Mouse (Mus musculus): Measurements from ENCODE around the gene Smpd2. TPM values are rescaled to one million over a fixed set of nuclear protein-coding genes. Genes with fewer than 3 reads are reported as not detected.

Gene Smpd2
- polyA plus RNA-seq, 2 experiments: 7.1 to 8.6 TPM

GRCm38 (mm10) chr10:41490518-41490873, 327 bp upstream of the Smpd2 start:
- no peak overlapping the region for H3K27ac ChIP-seq
- ATAC-seq (ENCODE audit: insufficient read depth): peak; percentile 25

GRCm38 (mm10) chr10:41489294-41489693, 875 bp downstream of the Smpd2 start:
- Histone ChIP-seq H3K9ac (replicated peaks) (no peak overlapping the region), H3K4me1 (replicated peaks; ENCODE audit: control insufficient read depth in 2 of 2, insufficient read depth in 2 of 2, low read length in 1 of 2) (peaks cover 2 to 6% of the 10 kb centered on the region in 2 experiments; a peak in 1 of 4 replicates), H3K27ac (no peak overlapping the region), H3K4me3 (ENCODE audit: insufficient read depth in 1 of 2, low read depth in 2 of 2, low read length in 2 of 2) (peak overlapping the region; percentile 56 to 60; a peak in 3 of 4 replicates), H3K27me3 (ENCODE audit: control insufficient read depth, insufficient read depth, low read length) (no peaks in the 10 kb centered on the region; the same call in 1 of the 2 replicates), H3K36me3 (replicated peaks; ENCODE audit: control insufficient read depth, insufficient read depth, low read depth) (no peaks in the 10 kb centered on the region), H3K9me3 (ENCODE audit: control insufficient read depth, low read length) (no peaks in the 10 kb centered on the region), H3K4me2 (ENCODE audit: low read depth) (peak overlapping the region; percentile 82)
- ATAC-seq (ENCODE audit: insufficient read depth): no peak
- TF ChIP-seq EP300 (IDR thresholded peaks at IDR 0.05; ENCODE audit: low read depth) (no peak), CTCF (IDR thresholded peaks at IDR 0.05; ENCODE audit: low read depth) (no peak)
- 55% methylated on average over 8 of the region's 8 CpGs for WGBS (ENCODE audit: insufficient replicate concordance)
- DNase-seq (ENCODE audit: low read depth in 3 of 3, low spot score in 3 of 3): no peak

More at GRCm38 (mm10) chr10:41490518-41490873, 327 bp upstream of the Smpd2 start:
- DNase-seq (ENCODE audit: low read depth in 3 of 3, low spot score in 3 of 3): no peak
- H3K9me3 ChIP-seq (ENCODE audit: control insufficient read depth, low read length): no peaks in the 10 kb centered on the region
- H3K4me2 ChIP-seq (ENCODE audit: low read depth): peak overlapping the region; percentile 82
- H3K4me3 ChIP-seq (ENCODE audit: insufficient read depth in 1 of 2, low read depth in 2 of 2, low read length in 2 of 2): peak overlapping the region; percentile 60 to 61
- peaks cover 2 to 6% of the 10 kb centered on the region in 2 experiments; a peak in 1 of 4 replicates for H3K4me1 ChIP-seq (replicated peaks; ENCODE audit: control insufficient read depth in 2 of 2, insufficient read depth in 2 of 2, low read length in 1 of 2)
- under 1% methylated on average over 29 of the region's 29 CpGs for WGBS (ENCODE audit: insufficient replicate concordance)
- TF ChIP-seq EP300 (IDR thresholded peaks at IDR 0.05; ENCODE audit: low read depth): no peak
- TF ChIP-seq CTCF (IDR thresholded peaks at IDR 0.05; ENCODE audit: low read depth): no peak
- H3K27me3 ChIP-seq (ENCODE audit: control insufficient read depth, insufficient read depth, low read length): no peaks in the 10 kb centered on the region; the same call in 1 of the 2 replicates
- H3K36me3 ChIP-seq (replicated peaks; ENCODE audit: control insufficient read depth, insufficient read depth, low read depth): no peaks in the 10 kb centered on the region
- H3K9ac ChIP-seq (replicated peaks): peak overlapping the region; percentile 50

- DNase-seq (ENCODE audit: low read depth in 3 of 3, low spot score in 3 of 3) (no peak), ATAC-seq (ENCODE audit: insufficient read depth) (no peak)
- Histone ChIP-seq H3K9ac (replicated peaks) (no peak overlapping the region), H3K4me1 (replicated peaks; ENCODE audit: control insufficient read depth in 2 of 2, insufficient read depth in 2 of 2, low read length in 1 of 2) (peaks cover 2 to 6% of the 10 kb centered on the region in 2 experiments; a peak in 1 of 4 replicates), H3K27me3 (ENCODE audit: control insufficient read depth, insufficient read depth, low read length) (no peaks in the 10 kb centered on the region; the same call in 1 of the 2 replicates), H3K27ac (no peak overlapping the region), H3K4me2 (ENCODE audit: low read depth) (peak overlapping the region; percentile 82), H3K36me3 (replicated peaks; ENCODE audit: control insufficient read depth, insufficient read depth, low read depth) (no peaks in the 10 kb centered on the region), H3K4me3 (ENCODE audit: insufficient read depth in 1 of 2, low read depth in 2 of 2, low read length in 2 of 2) (peak overlapping the region; percentile 56 to 60; a peak in 3 of 4 replicates), H3K9me3 (ENCODE audit: control insufficient read depth, low read length) (no peaks in the 10 kb centered on the region)
- TF ChIP-seq CTCF (IDR thresholded peaks at IDR 0.05; ENCODE audit: low read depth) (no peak), EP300 (IDR thresholded peaks at IDR 0.05; ENCODE audit: low read depth) (no peak)
- 24% methylated on average over 7 of the region's 7 CpGs for WGBS (ENCODE audit: insufficient replicate concordance)
Measured at GRCm38 (mm10) chr10:41488877-41489276, 1.3 kb downstream of the Smpd2 start.

- no peak overlapping the region for H3K4me2 ChIP-seq (ENCODE audit: low read depth)
- no peaks in the 10 kb centered on the region; the same call in 1 of the 2 replicates for H3K27me3 ChIP-seq (ENCODE audit: control insufficient read depth, insufficient read depth, low read length)
- no peaks in the 10 kb centered on the region for H3K36me3 ChIP-seq (replicated peaks; ENCODE audit: control insufficient read depth, insufficient read depth, low read depth)
- WGBS (ENCODE audit: insufficient replicate concordance): 77% methylated on average over 14 of the region's 14 CpGs
- DNase-seq (ENCODE audit: low read depth in 3 of 3, low spot score in 3 of 3) (no peak), ATAC-seq (ENCODE audit: insufficient read depth) (no peak)
- no peak overlapping the region for H3K4me3 ChIP-seq (ENCODE audit: insufficient read depth in 1 of 2, low read depth in 2 of 2, low read length in 2 of 2)
- no peak for TF ChIP-seq EP300 (IDR thresholded peaks at IDR 0.05; ENCODE audit: low read depth)
- TF ChIP-seq CTCF (IDR thresholded peaks at IDR 0.05; ENCODE audit: low read depth): no peak
- peaks cover 2 to 6% of the 10 kb centered on the region in 2 experiments; a peak in 2 of 4 replicates for H3K4me1 ChIP-seq (replicated peaks; ENCODE audit: control insufficient read depth in 2 of 2, insufficient read depth in 2 of 2, low read length in 1 of 2)
- no peak overlapping the region for H3K9ac ChIP-seq (replicated peaks)
- H3K27ac ChIP-seq: no peak overlapping the region
- H3K9me3 ChIP-seq (ENCODE audit: control insufficient read depth, low read length): no peaks in the 10 kb centered on the region
Measured at GRCm38 (mm10) chr10:41486506-41487170, 3.5 kb downstream of the Smpd2 start.

- WGBS (ENCODE audit: insufficient replicate concordance): 77% methylated on average over 16 of the region's 16 CpGs
- H3K27me3 ChIP-seq (ENCODE audit: control insufficient read depth, insufficient read depth, low read length): no peaks in the 10 kb centered on the region; the same call in 1 of the 2 replicates
- H3K27ac ChIP-seq: no peak overlapping the region
- H3K4me3 ChIP-seq (ENCODE audit: insufficient read depth in 1 of 2, low read depth in 2 of 2, low read length in 2 of 2): no peak overlapping the region
- no peak for TF ChIP-seq CTCF (IDR thresholded peaks at IDR 0.05; ENCODE audit: low read depth)
- no peak overlapping the region for H3K9ac ChIP-seq (replicated peaks)
- no peak overlapping the region for H3K4me2 ChIP-seq (ENCODE audit: low read depth)
- no peaks in the 10 kb centered on the region for H3K9me3 ChIP-seq (ENCODE audit: control insufficient read depth, low read length)
- H3K36me3 ChIP-seq (replicated peaks; ENCODE audit: control insufficient read depth, insufficient read depth, low read depth): no peaks in the 10 kb centered on the region
- DNase-seq (ENCODE audit: low read depth in 3 of 3, low spot score in 3 of 3) (no peak), ATAC-seq (ENCODE audit: insufficient read depth) (no peak)
- peaks cover 2 to 12% of the 10 kb centered on the region in 2 experiments; a peak in 2 of 4 replicates for H3K4me1 ChIP-seq (replicated peaks; ENCODE audit: control insufficient read depth in 2 of 2, insufficient read depth in 2 of 2, low read length in 1 of 2)
Measured at GRCm38 (mm10) chr10:41485778-41486177, 4.4 kb downstream of the Smpd2 start.

Measured in liver, embryonic 14.5 days (tissue).